Mouse (Mus musculus) CH12.LX (cell line): ENCODE data around the gene Grk5. TPM values are rescaled to one million over a fixed set of nuclear protein-coding genes. Genes with fewer than 3 reads are reported as not detected.
A peak's percentile ranks its signal among the peaks of the same experiment; 100 is the strongest.

Source experiments
- DNase-seq: peaks from one replicate; pipeline ENCODE4 v3.0.0-alpha.2; 2013; ENCODE audit errors: extremely low read depth
- H3K27ac ChIP-seq: 2 replicates; pipeline ENCODE4 v1.5.1; 2012; ENCODE audit warnings: low read depth, mild to moderate bottlenecking, control low read depth, moderate library complexity; ENCODE audit not compliant: insufficient read depth
- H3K27me3 ChIP-seq: replicated peaks from 2 replicates; pipeline ENCODE3; 2012; ENCODE audit warnings: inconsistent platforms
- H3K36me3 ChIP-seq, 2 experiments: replicated peaks in 1 of 2; 2 replicates each; pipeline versions ENCODE3 to v1.6.1; 2012; ENCODE audit warnings: inconsistent platforms in 1 of 2, low read length in 1 of 2, mild to moderate bottlenecking in 1 of 2, mixed read lengths in 1 of 2, moderate library complexity in 1 of 2; ENCODE audit not compliant: control insufficient read depth in 1 of 2, insufficient read depth in 1 of 2
- H3K4me1 ChIP-seq, 2 experiments: 2 replicates each; pipeline ENCODE4 v1.6.1; 2012; ENCODE audit warnings: inconsistent platforms in 1 of 2, moderate library complexity in 1 of 2; ENCODE audit not compliant: insufficient read depth in 2 of 2, control insufficient read depth in 1 of 2
- H3K4me2 ChIP-seq: 2 replicates; pipeline ENCODE4 v1.6.1; 2012; ENCODE audit warnings: low read depth, mild to moderate bottlenecking, control low read depth; ENCODE audit not compliant: poor library complexity, insufficient read depth, severe bottlenecking
- H3K4me3 ChIP-seq, 3 experiments: fragments of 150-350 bp in 1 of 3; sonication (generic) in 1 of 3; replicated peaks in 1 of 3; 2 replicates each; pipeline versions ENCODE3 to v1.5.1; 2011 to 2012; ENCODE audit warnings: low read depth in 2 of 3, low read length in 2 of 3, mild to moderate bottlenecking in 2 of 3, moderate library complexity in 2 of 3, control low read depth in 1 of 3, improper control_type of control experiment in 1 of 3, inconsistent platforms in 1 of 3, mixed read lengths in 1 of 3; ENCODE audit not compliant: poor library complexity in 1 of 3
- H3K79me2 ChIP-seq: replicated peaks from 2 replicates; pipeline ENCODE4 v1.6.1; 2012; ENCODE audit warnings: mild to moderate bottlenecking, moderate library complexity; ENCODE audit not compliant: control insufficient read depth, poor library complexity, insufficient read depth, severe bottlenecking; ENCODE audit errors: extremely low read depth
- H3K9ac ChIP-seq: 2 replicates; pipeline ENCODE4 v1.6.1; 2012; ENCODE audit warnings: low read depth, mild to moderate bottlenecking, control low read depth, moderate library complexity; ENCODE audit not compliant: insufficient read depth
- H3K9me3 ChIP-seq: replicated peaks from 2 replicates; pipeline ENCODE3; 2012; ENCODE audit warnings: low read length, inconsistent platforms, mixed read lengths
- BHLHE40 ChIP-seq: IDR thresholded peaks from 2 replicates; pipeline ENCODE4 v1.6.1; 2011; ENCODE audit warnings: mild to moderate bottlenecking, low read depth, low read length, improper control_type of control experiment
- CHD1 ChIP-seq: IDR thresholded peaks from 2 replicates; pipeline ENCODE4 v1.6.1; 2012; ENCODE audit warnings: low read depth, low read length, improper control_type of control experiment, inconsistent platforms
- EP300 ChIP-seq: IDR thresholded peaks from 2 replicates; pipeline ENCODE4 v1.6.1; 2011; ENCODE audit warnings: low read length, improper control_type of control experiment
- ETS1 ChIP-seq: conservative IDR thresholded peaks from 2 replicates; pipeline ENCODE4 v1.6.1; 2012; ENCODE audit warnings: low read depth, mild to moderate bottlenecking, inconsistent platforms, low read length, improper control_type of control experiment, moderate library complexity
- IRF4 ChIP-seq: IDR thresholded peaks from 2 replicates; pipeline ENCODE4 v1.6.1; 2014; ENCODE audit warnings: low read depth, mild to moderate bottlenecking, inconsistent platforms, low read length, improper control_type of control experiment
- JUN ChIP-seq: IDR thresholded peaks from 2 replicates; pipeline ENCODE4 v1.6.1; 2011; ENCODE audit warnings: low read depth, mild to moderate bottlenecking, low read length, improper control_type of control experiment, moderate library complexity; ENCODE audit not compliant: insufficient read depth
- JUND ChIP-seq: conservative IDR thresholded peaks from 2 replicates; pipeline ENCODE4 v1.6.1; 2011; ENCODE audit warnings: low read depth, low read length, improper control_type of control experiment
- MAX ChIP-seq: IDR thresholded peaks from 2 replicates; pipeline ENCODE4 v1.6.1; 2011; ENCODE audit warnings: low read length, improper control_type of control experiment
- MAZ ChIP-seq: IDR thresholded peaks from 2 replicates; pipeline ENCODE4 v1.6.1; 2012; ENCODE audit warnings: low read depth, mild to moderate bottlenecking, inconsistent platforms, low read length, improper control_type of control experiment, moderate library complexity
- MXI1 ChIP-seq: IDR thresholded peaks from 2 replicates; pipeline ENCODE4 v1.6.1; 2011; ENCODE audit warnings: mild to moderate bottlenecking, low read depth, low read length, improper control_type of control experiment
- MYC ChIP-seq: IDR thresholded peaks from 2 replicates; pipeline ENCODE4 v1.6.1; 2011; ENCODE audit warnings: low read depth, mild to moderate bottlenecking, improper control_type of control experiment, low read length
- NELFE ChIP-seq: IDR thresholded peaks from 2 replicates; pipeline ENCODE4 v1.6.1; 2011; ENCODE audit warnings: low read depth, low read length, improper control_type of control experiment
- NRF1 ChIP-seq: IDR thresholded peaks from 2 replicates; pipeline ENCODE4 v1.6.1; 2014; ENCODE audit warnings: low read depth, mild to moderate bottlenecking, inconsistent platforms, low read length, improper control_type of control experiment, moderate library complexity
- PAX5 ChIP-seq: IDR thresholded peaks from 2 replicates; pipeline ENCODE4 v1.6.1; 2012; ENCODE audit warnings: low read length, inconsistent platforms, mixed read lengths
- SIN3A ChIP-seq: IDR thresholded peaks from 2 replicates; pipeline ENCODE4 v1.6.1; 2012; ENCODE audit warnings: low read length, improper control_type of control experiment, inconsistent platforms
- SMC3 ChIP-seq: IDR thresholded peaks from 2 replicates; pipeline ENCODE4 v1.6.1; 2011; ENCODE audit warnings: low read depth, low read length, improper control_type of control experiment
- TBP ChIP-seq: conservative IDR thresholded peaks from 2 replicates; pipeline ENCODE4 v1.6.1; 2011; ENCODE audit warnings: low read depth, low read length, improper control_type of control experiment
- TCF12 ChIP-seq: IDR thresholded peaks from 2 replicates; pipeline ENCODE4 v1.6.1; 2014; ENCODE audit warnings: low read depth, mild to moderate bottlenecking, inconsistent platforms, low read length, improper control_type of control experiment
- USF2 ChIP-seq: conservative IDR thresholded peaks from 2 replicates; pipeline ENCODE4 v1.6.1; 2011; ENCODE audit warnings: low read depth, low read length, improper control_type of control experiment
- dilution Hi-C: fragments of 300-500 bp; cut with MboI; formaldehyde crosslinking; loops from 2 replicates; pipeline ENCODE4 v1.14.3; 2020; ENCODE audit warnings: low sequenced_read_pairs; ENCODE audit not compliant: extremely low pct_unique_long_range_greater_than_20kb, extremely low pct_ligation_motif_present
- in situ Hi-C: fragments of 300-500 bp; cut with MboI; formaldehyde crosslinking; loops from 3 replicates; pipeline ENCODE4 v1.14.3; 2019; ENCODE audit warnings: low sequenced_read_pairs, low pct_ligation_motif_present, low pct_unique_long_range_greater_than_20kb, mixed read lengths
- polyA plus RNA-seq: library from polyadenylated mRNA; unstranded; fragments of >175 nt; gene quantifications from 2 replicates; pipeline ENCODE4 v1.2.1, GENCODE M21; 2012; ENCODE audit warnings: low read depth; ENCODE audit not compliant: insufficient read length
- total RNA-seq, 2 experiments: library from RNA; depleted of rRNA; stranded (reverse); fragments of 300-350 nt in 1 of 2; fragments of >200 nt in 1 of 2; gene quantifications; 2 replicates each; pipeline ENCODE4 v1.2.3; 2012 to 2014

The Grk5 gene
- total and polyA plus RNA-seq, 3 experiments: 5.7 to 11.5 (median 7.6) TPM

DNA sequence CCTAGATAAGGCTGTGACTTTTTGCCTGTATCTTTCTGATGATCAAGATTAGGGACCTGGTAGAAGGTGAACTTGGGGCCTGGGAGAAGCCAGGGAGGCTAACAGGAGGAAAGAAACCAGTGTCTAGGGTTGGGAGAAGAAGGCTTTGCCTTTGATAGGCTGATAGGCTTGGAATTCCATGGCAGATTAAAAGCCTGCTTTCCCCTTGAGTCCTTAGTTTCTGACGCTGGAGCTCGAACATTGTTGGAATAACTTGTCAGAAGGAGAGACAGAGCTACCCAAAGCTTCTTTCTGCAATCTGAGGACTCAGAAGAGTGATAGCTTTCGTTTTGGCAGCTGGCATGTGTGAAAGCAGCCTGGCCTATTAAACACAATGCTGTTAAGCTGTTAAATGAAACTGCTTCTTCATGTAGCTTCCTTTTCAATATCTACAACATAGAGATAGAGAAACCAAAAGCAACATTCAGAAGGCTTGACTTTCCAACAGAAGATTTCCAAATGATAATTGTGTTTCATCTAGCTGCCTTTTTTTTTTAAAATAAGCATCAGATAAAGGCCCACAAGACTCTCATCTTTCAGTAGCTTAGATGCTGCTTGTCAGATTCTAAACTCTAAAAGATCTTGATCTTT is 5.8 kb downstream of the Grk5 start:
- in situ Hi-C loops (loop anchor here (10.0 kb wide), 1 partner anchor 49 kb away; no protein-coding TSS in a partner anchor), dilution Hi-C loops (no loop called here)
- Histone ChIP-seq H3K27ac (peak overlapping the region; percentile 68), H3K36me3 (peaks cover 0 to 6% of the 10 kb centered on the region in 2 experiments), H3K4me1 (peaks cover 3 to 39% of the 10 kb centered on the region in 2 experiments; a peak in 3 of 4 replicates), H3K4me3 (peak overlapping the region in 2 of 3 experiments; percentile 18 to 20), H3K9me3 (no peaks in the 10 kb centered on the region), H3K4me2 (peak overlapping the region; percentile 100), H3K79me2 (peaks cover 13% of the 10 kb centered on the region), H3K9ac (peak overlapping the region; percentile 94), H3K27me3 (no peaks in the 10 kb centered on the region)
- no peak for DNase-seq
- TF ChIP-seq CHD1 (0 out of 2 replicates have a peak, but pooled peaks have one; percentile 45), EP300 (peak; percentile 10; the same call in 1 of the 2 replicates), TBP (0 out of 2 replicates have a peak, but pooled peaks have one; percentile 20), MYC (0 out of 2 replicates have a peak, but pooled peaks have one; percentile 41), JUN (no peak), BHLHE40 (no peak), SIN3A (peak; percentile 44; the same call in 1 of the 2 replicates), MAX (peak; percentile 73)

DNA sequence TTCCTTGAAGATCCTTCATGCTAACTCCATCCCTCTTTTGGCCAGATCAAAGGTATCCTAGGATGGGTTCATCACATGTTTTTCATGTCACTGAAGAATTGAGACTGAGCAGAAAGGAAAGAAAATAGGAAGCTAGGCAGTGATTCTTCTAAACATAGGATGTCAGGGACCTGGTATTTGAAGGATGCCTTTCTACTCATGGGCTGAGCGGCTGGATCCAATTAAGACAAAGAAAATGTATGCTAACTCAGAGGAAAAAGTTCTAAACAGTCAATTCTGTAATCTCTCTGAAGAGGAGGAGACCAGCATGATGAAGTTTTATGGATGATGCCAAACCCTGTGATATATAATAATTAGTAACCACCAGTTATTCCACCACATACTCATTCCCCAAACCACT is 13.6 kb downstream of the Grk5 start:
- Histone ChIP-seq H3K79me2 (peaks cover 5% of the 10 kb centered on the region; the same call in 1 of the 2 replicates), H3K4me3 (no peak overlapping the region), H3K4me1 (peaks cover 8 to 27% of the 10 kb centered on the region in 2 experiments; a peak in 3 of 4 replicates), H3K9ac (no peak overlapping the region), H3K36me3 (peaks cover 0 to 18% of the 10 kb centered on the region in 2 experiments), H3K27ac (no peak overlapping the region), H3K4me2 (no peak overlapping the region), H3K9me3 (peaks cover 4% of the 10 kb centered on the region), H3K27me3 (no peaks in the 10 kb centered on the region)
- dilution Hi-C loops: no loop called here
- TF ChIP-seq MXI1 (no peak), MYC (no peak), PAX5 (no peak)
- in situ Hi-C loops: no loop called here
- DNase-seq: no peak

DNA sequence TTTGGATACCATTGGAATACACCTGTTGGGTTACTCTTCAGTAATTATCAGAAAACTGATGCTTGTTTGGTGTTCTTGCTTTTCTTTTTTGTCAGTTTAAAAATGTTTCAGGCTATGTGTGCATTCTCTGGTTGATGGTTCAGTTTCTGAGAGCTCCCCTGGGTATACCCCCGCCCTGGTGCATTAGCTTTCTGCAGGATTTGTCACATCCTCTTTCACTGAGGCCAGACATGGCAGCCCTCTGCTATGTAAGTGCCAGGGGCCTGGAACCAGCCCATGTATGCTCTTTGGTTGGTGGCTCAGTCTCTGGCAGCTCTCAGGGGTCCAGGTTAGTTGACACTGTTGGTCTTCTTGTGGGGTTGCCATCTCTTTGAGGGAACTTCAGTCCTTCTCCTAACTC is 14.4 kb downstream of the Grk5 start:
- no peak overlapping the region for H3K9ac ChIP-seq

More for the DNA sequence above, 14.4 kb downstream of the Grk5 start:
- dilution Hi-C loops (no loop called here), in situ Hi-C loops (no loop called here)
- peak; percentile 46 for DNase-seq
- Histone ChIP-seq H3K79me2 (peaks cover 6% of the 10 kb centered on the region; the same call in 1 of the 2 replicates), H3K27me3 (no peaks in the 10 kb centered on the region), H3K4me1 (peaks cover 9 to 27% of the 10 kb centered on the region in 2 experiments; a peak in 3 of 4 replicates), H3K27ac (no peak overlapping the region), H3K4me3 (no peak overlapping the region), H3K4me2 (peak overlapping the region; percentile 29), H3K36me3 (peaks cover 0 to 16% of the 10 kb centered on the region in 2 experiments), H3K9me3 (peaks cover 4% of the 10 kb centered on the region)
- no peak for TF ChIP-seq TCF12
- no peak for TF ChIP-seq ETS1
- TF ChIP-seq MXI1: no peak
- TF ChIP-seq EP300: no peak
- no peak for TF ChIP-seq MAZ
- no peak for TF ChIP-seq NRF1
- TF ChIP-seq SMC3: no peak
- TF ChIP-seq JUND: no peak
- TF ChIP-seq NELFE: no peak
- no peak for TF ChIP-seq IRF4
- TF ChIP-seq USF2: no peak
